Mouse (Mus musculus) brain, adult 10 weeks (tissue): ENCODE data around the gene Gm3264. TPM values are rescaled to one million over a fixed set of nuclear protein-coding genes. Genes with fewer than 3 reads are reported as not detected.

ENCODE experiments used
- polyA plus RNA-seq: library from polyadenylated mRNA; stranded (reverse); fragments of 350-450 nt; fragmentation: Illumina TruSeq; extraction: RNeasy Lipid Tissue Mini Kit (QIAGEN cat#74804); gene quantifications from one replicate; pipeline ENCODE4 v1.2.3, GENCODE M21; 2015; ENCODE audit warnings: low read depth, low replicate concordance

Gene Gm3264
- polyA plus RNA-seq = not detected

DNA sequence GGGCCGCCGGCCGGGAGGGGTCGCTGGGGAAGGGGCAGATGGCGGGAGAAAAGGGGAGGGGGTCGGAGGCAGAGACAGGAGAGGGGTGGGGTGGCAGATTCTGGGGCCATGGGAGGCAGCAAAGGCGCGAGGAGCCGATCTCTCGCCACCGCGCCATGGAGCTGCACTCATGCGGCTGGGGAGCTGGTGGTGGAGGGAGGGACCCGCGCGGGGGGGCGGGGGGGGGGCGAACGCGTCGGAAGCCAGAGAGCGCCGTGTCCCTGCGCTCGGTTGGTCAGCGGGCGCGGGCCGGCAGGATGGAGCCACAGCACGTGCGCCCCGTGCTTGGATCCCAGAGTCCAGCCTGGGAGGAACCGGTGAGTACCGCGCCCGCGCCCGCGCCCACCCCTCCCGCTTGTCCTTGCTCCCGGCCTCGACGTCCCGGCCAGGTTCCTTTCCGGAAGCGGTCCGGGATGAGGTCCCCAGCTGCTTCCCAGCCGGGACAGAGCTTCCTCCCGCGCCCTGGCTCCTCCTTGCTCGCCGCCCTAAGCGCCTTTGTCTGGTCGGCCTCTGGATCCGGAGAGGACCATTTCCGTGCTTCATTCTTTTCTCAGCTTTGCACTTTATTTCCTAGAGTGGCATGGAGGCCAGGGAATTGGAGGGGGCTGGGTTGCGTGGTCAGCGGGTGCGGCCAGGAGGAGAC, at the start of gene Gm3264:
Gene Gm3264 (plus strand): TSS at position 278 of the 682 bp plus-strand sequence.

DNA sequence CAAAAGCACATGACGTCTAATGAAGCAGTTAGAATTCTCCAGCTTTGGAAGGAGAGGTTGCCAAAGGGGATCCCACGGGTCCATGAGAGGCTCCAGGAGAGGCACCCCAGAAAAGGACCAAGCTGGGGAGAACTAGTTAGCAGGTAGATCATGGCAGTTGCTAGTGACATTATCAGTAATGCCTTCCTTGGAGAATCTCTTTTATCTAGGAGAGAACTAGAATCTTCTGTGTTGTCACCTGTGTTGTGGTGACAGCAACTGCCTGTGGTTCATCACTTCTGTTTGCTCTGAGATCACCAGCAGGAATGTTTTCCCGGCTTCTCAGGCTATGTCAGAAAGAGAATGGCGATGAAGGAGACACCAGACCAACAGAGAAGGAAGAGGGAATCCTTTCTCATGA, 17.6 kb upstream of the Gm3264 start, which contains the start of gene Gm3269:
Gene Gm3269 (plus strand): TSS at position 301 of the 400 bp plus-strand sequence.

DNA sequence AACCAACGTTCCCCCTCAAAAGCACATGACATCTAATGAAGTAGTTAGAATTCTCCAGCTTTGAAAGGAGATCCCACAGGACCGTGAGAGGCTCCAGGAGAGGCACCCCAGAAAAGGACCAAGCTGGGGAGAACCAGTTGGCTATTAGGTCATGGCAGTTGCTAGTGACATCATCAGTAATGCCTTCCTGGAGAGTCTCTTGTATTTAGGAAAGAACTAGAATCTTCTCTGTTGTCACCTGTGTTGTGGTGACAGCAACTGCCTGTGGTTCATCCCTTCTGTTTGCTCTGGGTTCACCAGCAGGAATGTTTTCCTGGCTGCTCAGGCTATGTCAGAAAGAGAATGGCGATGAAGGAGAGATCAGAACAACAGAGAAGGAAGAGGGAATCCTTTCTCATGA, 36.7 kb downstream of the Gm3264 start, which contains the start of gene Gm3278:
Gene Gm3278 (plus strand): TSS at position 301 of the 400 bp plus-strand sequence.

Other genes with a start within 250 kb of the Gm3264 start
- not detected for gene Gm8159, start 223.2 kb upstream of the Gm3264 start, polyA plus RNA-seq
- 0.57 TPM for gene Gm3239, start 191.4 kb upstream of the Gm3264 start, polyA plus RNA-seq
- not detected for gene Gm7876, start 146.3 kb upstream of the Gm3264 start, polyA plus RNA-seq
- 1.6 TPM for gene Gm3252, start 128.8 kb upstream of the Gm3264 start, polyA plus RNA-seq
- not detected for gene Gm9602, start 79.2 kb upstream of the Gm3264 start, polyA plus RNA-seq
- not detected for gene Gm3269, start 17.5 kb upstream of the Gm3264 start, polyA plus RNA-seq
- 0.31 TPM for gene Gm3278, start 36.8 kb downstream of the Gm3264 start, polyA plus RNA-seq
- gene Gm8297, start 128.4 kb downstream of the Gm3264 start, polyA plus RNA-seq = not detected
- gene Gm3298, start 160.3 kb downstream of the Gm3264 start, polyA plus RNA-seq = not detected
- not detected for gene 4930555G01Rik, start 195.1 kb downstream of the Gm3264 start, polyA plus RNA-seq
- 2.6 TPM for gene Gm8281, start 215.5 kb downstream of the Gm3264 start, polyA plus RNA-seq